Mouse (Mus musculus): ENCODE data around the gene Wrap53.
"Not testable (repeated sequence)": the region's sequence is repeated elsewhere in the genome, so short reads cannot be mapped to it uniquely, and the experiment has no call there.

The Wrap53 gene

GRCm38 (mm10) chr11:69564391-69564790, 15.7 kb downstream of the Wrap53 start:
- DNase-seq (ENCODE audit: low spot score), result no peak

GRCm38 (mm10) chr11:69563373-69563772, 16.7 kb downstream of the Wrap53 start:
- DNase-seq (ENCODE audit: low spot score), result no peak

GRCm38 (mm10) chr11:69560896-69561854, 18.9 kb downstream of the Wrap53 start:
- DNase-seq (ENCODE audit: low spot score), result no peak

GRCm38 (mm10) chr11:69559851-69560765, 19.9 kb downstream of the Wrap53 start, which contains the start of gene Efnb3:
Efnb3 (minus strand) TSS chr11:69560205.
- DNase-seq (ENCODE audit: low spot score), result no peak

- DNase-seq (ENCODE audit: low spot score), result no peak
These were observed 20.9 kb downstream of the Wrap53 start for GRCm38 (mm10) chr11:69559183-69559582.

- DNase-seq (ENCODE audit: low spot score), result no peak
These were observed 21.3 kb downstream of the Wrap53 start for GRCm38 (mm10) chr11:69558756-69559155.

GRCm38 (mm10) chr11:69557381-69557958, 22.6 kb downstream of the Wrap53 start:
- no peak for DNase-seq (ENCODE audit: low spot score)

- no peak for DNase-seq (ENCODE audit: low spot score)
These were observed 25.4 kb downstream of the Wrap53 start for GRCm38 (mm10) chr11:69554539-69555140.

- no peak for DNase-seq (ENCODE audit: low spot score)
These were observed 26.7 kb downstream of the Wrap53 start for GRCm38 (mm10) chr11:69553341-69553721.

- no peak for DNase-seq (ENCODE audit: low spot score)
These were observed 27.3 kb downstream of the Wrap53 start for GRCm38 (mm10) chr11:69552622-69553340.

GRCm38 (mm10) chr11:69551310-69551709, 28.7 kb downstream of the Wrap53 start:
- DNase-seq (ENCODE audit: low spot score), result no peak

GRCm38 (mm10) chr11:69549060-69549656, 30.9 kb downstream of the Wrap53 start, which contains the start of gene Dnah2:
Dnah2 (minus strand) TSS chr11:69549110.
- DNase-seq (ENCODE audit: low spot score), result no peak

GRCm38 (mm10) chr11:69547071-69547470, 33.0 kb downstream of the Wrap53 start:
- no peak for DNase-seq (ENCODE audit: low spot score)

GRCm38 (mm10) chr11:69546423-69547053, 33.5 kb downstream of the Wrap53 start:
- no peak for DNase-seq (ENCODE audit: low spot score)

GRCm38 (mm10) chr11:69545957-69546356, 34.1 kb downstream of the Wrap53 start:
- DNase-seq (ENCODE audit: low spot score), result no peak

- no peak for DNase-seq (ENCODE audit: low spot score)
These were observed 36.5 kb downstream of the Wrap53 start for GRCm38 (mm10) chr11:69543598-69543997.

- not testable (repeated sequence) for DNase-seq (ENCODE audit: low spot score)
These were observed 38.3 kb downstream of the Wrap53 start for GRCm38 (mm10) chr11:69541741-69542140.

GRCm38 (mm10) chr11:69540700-69541099, 39.4 kb downstream of the Wrap53 start:
- DNase-seq (ENCODE audit: low spot score), result no peak

- no peak for DNase-seq (ENCODE audit: low spot score)
These were observed 45.1 kb downstream of the Wrap53 start for GRCm38 (mm10) chr11:69534990-69535389.
